Mouse (Mus musculus) embryonic fibroblast, embryonic 13.5 days (primary cell): ENCODE data around the gene Cdk2ap1. TPM values are rescaled to one million over a fixed set of nuclear protein-coding genes. Genes with fewer than 3 reads are reported as not detected.
"Not testable (repeated sequence)": the region's sequence is repeated elsewhere in the genome, so short reads cannot be mapped to it uniquely, and the experiment has no call there.

Experiments used
- H3K27ac ChIP-seq: 2 replicates; pipeline ENCODE4 v1.5.1; 2012; ENCODE audit warnings: low read length, control low read depth, inconsistent platforms; ENCODE audit not compliant: insufficient read depth
- H3K4me1 ChIP-seq: 2 replicates; pipeline ENCODE4 v1.6.1; 2011; ENCODE audit warnings: low read length; ENCODE audit not compliant: control insufficient read depth, insufficient read depth
- H3K4me3 ChIP-seq: 2 replicates; pipeline ENCODE4 v1.5.1; 2011; ENCODE audit warnings: mild to moderate bottlenecking, control low read depth, low read length; ENCODE audit not compliant: insufficient read depth
- CTCF ChIP-seq: IDR thresholded peaks from 2 replicates; pipeline ENCODE4 v1.5.1; 2011; ENCODE audit warnings: mild to moderate bottlenecking, control low read depth, low read length, moderate library complexity, borderline replicate concordance; ENCODE audit not compliant: insufficient read depth
- POLR2A ChIP-seq: IDR thresholded peaks from 2 replicates; pipeline ENCODE4 v1.6.1; 2011; ENCODE audit warnings: low read depth, mild to moderate bottlenecking, control low read depth, low read length, moderate library complexity
- polyA plus RNA-seq: library from polyadenylated mRNA; stranded (reverse); fragments of >200 nt; gene quantifications from 2 replicates; pipeline ENCODE4 v1.2.4, GENCODE M21; 2011; ENCODE audit warnings: low read depth; ENCODE audit not compliant: missing spikeins, insufficient read length

Cdk2ap1 gene
- polyA plus RNA-seq, 1 experiment = 242 TPM

- TF ChIP-seq CTCF = no peak
- TF ChIP-seq POLR2A = no peak
- Histone ChIP-seq H3K4me1 (peaks cover 7% of the 10 kb centered on the region), H3K27ac (no peak overlapping the region)
Observed at GRCm38 (mm10) chr5:124300132-124300531, 62.8 kb downstream of the Cdk2ap1 start.

GRCm38 (mm10) chr5:124299307-124299706, 63.6 kb downstream of the Cdk2ap1 start:
- not testable (repeated sequence) for H3K27ac ChIP-seq, H3K4me3 ChIP-seq, H3K4me1 ChIP-seq
- peak; percentile 34; the same call in 1 of the 2 replicates for TF ChIP-seq CTCF

More at GRCm38 (mm10) chr5:124300132-124300531, 62.8 kb downstream of the Cdk2ap1 start:
- no peak overlapping the region for H3K4me3 ChIP-seq

GRCm38 (mm10) chr5:124296475-124296874, 66.4 kb downstream of the Cdk2ap1 start:
- TF ChIP-seq POLR2A = no peak
- no peak for TF ChIP-seq CTCF
- Histone ChIP-seq H3K4me1 (no peaks in the 10 kb centered on the region), H3K27ac (no peak overlapping the region), H3K4me3 (no peak overlapping the region)

Other genes with a start within 250 kb of the Cdk2ap1 start
- 46.4 and 57.0 TPM in 2 replicates for gene Arl6ip4, start 247.0 kb downstream of the Cdk2ap1 start, polyA plus RNA-seq
- 22.7 and 28.9 TPM in 2 replicates for gene Pitpnm2, start 113.3 kb downstream of the Cdk2ap1 start, polyA plus RNA-seq
- 9.4 and 15.0 TPM in 2 replicates for gene Mphosph9, start 35.1 kb downstream of the Cdk2ap1 start, polyA plus RNA-seq
- 11.8 and 12.9 TPM in 2 replicates for gene 2810006K23Rik, start 35.0 kb downstream of the Cdk2ap1 start, polyA plus RNA-seq
- gene Sbno1, start 62.9 kb upstream of the Cdk2ap1 start, polyA plus RNA-seq = 77.5 and 90.2 TPM in 2 replicates
- 89.9 and 94.2 TPM in 2 replicates for gene Kmt5a, start 76.8 kb upstream of the Cdk2ap1 start, polyA plus RNA-seq
- gene Rilpl2, start 115.3 kb upstream of the Cdk2ap1 start, polyA plus RNA-seq = 12.2 and 13.8 TPM in 2 replicates
- gene Snrnp35, start 120.1 kb upstream of the Cdk2ap1 start, polyA plus RNA-seq = 11.1 and 12.1 TPM in 2 replicates
- gene Rilpl1, start 168.3 kb upstream of the Cdk2ap1 start, polyA plus RNA-seq = 19.8 and 23.2 TPM in 2 replicates
- gene Tmed2, start 177.6 kb upstream of the Cdk2ap1 start, polyA plus RNA-seq = 510 and 665 TPM in 2 replicates
- 8.1 and 9.2 TPM in 2 replicates for gene Ddx55, start 189.8 kb upstream of the Cdk2ap1 start, polyA plus RNA-seq
- gene Eif2b1, start 216.0 kb upstream of the Cdk2ap1 start, polyA plus RNA-seq = 43.6 and 49.8 TPM in 2 replicates
- 39.9 and 48.2 TPM in 2 replicates for gene Gtf2h3, start 216.1 kb upstream of the Cdk2ap1 start, polyA plus RNA-seq